ENCODE assay signal across 11 mouse cellular contexts in the genomic region with DNA sequence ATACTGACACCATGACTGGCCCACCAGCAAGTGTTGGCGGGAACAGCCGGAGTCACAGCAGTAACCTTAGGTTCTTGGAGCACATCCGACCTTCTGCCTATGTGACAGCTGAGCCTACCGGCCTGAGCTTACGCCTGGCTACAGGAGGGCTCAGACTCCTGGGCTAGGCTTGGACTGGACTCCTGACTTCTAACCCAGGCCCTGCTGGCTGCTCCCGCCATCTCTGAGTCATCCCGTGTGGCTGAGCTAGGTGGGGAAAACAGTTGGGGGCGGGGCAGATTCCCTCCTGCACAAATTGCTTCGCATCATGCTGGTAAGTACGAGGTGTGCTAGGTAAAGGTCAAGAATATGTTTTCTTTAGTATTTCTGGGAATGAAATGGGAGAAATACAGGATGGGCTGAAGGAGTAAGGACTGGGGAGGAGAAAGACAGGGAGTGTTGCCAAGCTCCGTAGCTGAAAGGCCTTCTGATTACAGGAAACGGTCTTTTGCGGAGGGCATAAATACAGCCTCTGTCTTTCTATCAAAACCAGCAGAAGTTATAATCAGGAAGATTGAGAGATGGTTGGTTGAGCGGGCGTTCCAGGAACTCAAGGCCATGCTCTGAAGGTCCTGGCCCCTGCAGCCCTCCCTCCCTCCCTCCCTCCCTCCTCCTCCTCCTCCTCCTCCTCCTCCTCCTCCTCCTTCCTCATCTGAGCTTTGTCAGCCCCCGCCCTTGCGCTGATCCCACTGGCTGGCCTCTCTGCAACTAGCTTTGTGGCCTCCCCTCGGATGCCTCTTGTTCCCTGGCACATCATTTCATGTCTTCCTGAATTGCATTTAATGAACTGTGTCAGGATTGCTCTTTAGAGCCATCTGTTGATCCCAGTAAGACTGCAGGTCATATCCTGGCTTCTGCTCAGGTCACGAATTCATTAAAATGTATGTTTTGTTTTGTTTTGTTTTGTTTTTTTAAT. TPM values are rescaled to one million over a fixed set of nuclear protein-coding genes. Genes with fewer than 3 reads are reported as not detected.
DNase-seq lines count a peak whose midpoint lies in the region; ATAC-seq lines count a peak whose summit lies in the region.
"Had no signal": no experiment of that assay in that cellular context is flagged by ENCODE, and none has a peak within 500 bp of the region (broad histone marks: within the 10 kb centered on the region; RNA-seq: fewer than 3 reads in every experiment).

No protein-coding gene starts in this region.

- peaks cover 3% of the 10 kb centered on the region; the same call in 1 of the 2 replicates for H3K9me3 ChIP-seq in kidney, embryonic 16.5 days (ENCODE audit: low read length)
- H3K9me3 ChIP-seq: liver, embryonic 13.5 days had no signal

- no peaks in the 10 kb centered on the region for H3K4me1 ChIP-seq in kidney, embryonic 16.5 days (ENCODE audit: insufficient read depth, low read length)
- H3K4me1 ChIP-seq: liver, embryonic 13.5 days had no signal

- no peaks in the 10 kb centered on the region for H3K36me3 ChIP-seq in kidney, embryonic 16.5 days (ENCODE audit: insufficient read depth, low read length)
- H3K36me3 ChIP-seq: liver, embryonic 13.5 days had no signal

- intact Hi-C loops in heart, postnatal 14 days (cut with DNase I): loop anchor here (5.0 kb wide), 1 partner anchor 108 kb away; no protein-coding TSS in a partner anchor

- H3K27ac ChIP-seq in kidney, embryonic 16.5 days (ENCODE audit: low read length): no peak overlapping the region
- H3K27ac ChIP-seq: liver, embryonic 13.5 days had no signal

- peak; percentile 35; the same call in 1 of the 2 replicates for ATAC-seq in kidney, embryonic 16.5 days (ENCODE audit: low FRiP score, low TSS enrichment)
- no peak for ATAC-seq in megakaryocyte progenitor cell, adult 5-6 weeks (replicated peaks; ENCODE audit: poor library complexity)

- no peak for DNase-seq in kidney, postnatal 10 days
- peak; percentile 42 to 51 for DNase-seq in adrenal gland, adult 18-20 months (ENCODE audit: low spot score in 2 of 2)
- DNase-seq in cerebellum, adult 9-10 months: peak; percentile 96
- DNase-seq in lung, postnatal 36 days: peak; percentile 55
- DNase-seq in layer of hippocampus, postnatal 10 days (ENCODE audit: low spot score in 2 of 2): no peak
- no peak for DNase-seq in heart, postnatal 14 days
- DNase-seq: heart, postnatal 4 days; liver, embryonic 13.5 days had no signal

- H3K27me3 ChIP-seq in kidney, embryonic 16.5 days (ENCODE audit: insufficient read depth, low read length): no peaks in the 10 kb centered on the region
- H3K27me3 ChIP-seq: liver, embryonic 13.5 days had no signal

- H3K4me2 ChIP-seq in kidney, embryonic 16.5 days (replicated peaks; ENCODE audit: low read depth, low read length): no peak overlapping the region
- H3K4me2 ChIP-seq: liver, embryonic 13.5 days had no signal

- H3K4me3 ChIP-seq in kidney, embryonic 16.5 days (ENCODE audit: low read length): no peak overlapping the region
- H3K4me3 ChIP-seq: liver, embryonic 13.5 days had no signal

- no peak overlapping the region for H3K9ac ChIP-seq in kidney, embryonic 16.5 days (replicated peaks; ENCODE audit: low read length)
- H3K9ac ChIP-seq: liver, embryonic 13.5 days had no signal

- 51% methylated on average over 17 of the region's 19 CpGs for WGBS in kidney, embryonic 16.5 days

RNA-seq across cellular contexts. Expression of a gene that starts 29.9 kb away (rescaled TPM):
- 297 and 300 TPM in 2 replicates for polyA plus RNA-seq in kidney, embryonic 16.5 days (2015; fragmentation: Nextera tagmentation; extraction: Ambion mirVana)
- total RNA-seq in adrenal gland, adult 18-20 months (2021): 100 to 1,000 TPM; 252 to 298 TPM
- total RNA-seq in layer of hippocampus, postnatal 10 days (2021): 100 to 1,000 TPM; 562 to 599 TPM
- 140 and 141 TPM in 2 replicates for total RNA-seq in megakaryocyte progenitor cell, adult 5-6 weeks (2015)
- total RNA-seq in megakaryocyte progenitor cell, adult 5-6 weeks (2017): 54.8 and 57.9 TPM in 2 replicates
- total RNA-seq in heart, postnatal 14 days (2021): 10 to 100 TPM; 93.5 to 98.0 TPM

RNA-seq across cellular contexts. Expression of a gene that starts 46.4 kb away (rescaled TPM):
- 0.37 and 0.79 TPM in 2 replicates for polyA plus RNA-seq in kidney, embryonic 16.5 days (2015; fragmentation: Nextera tagmentation; extraction: Ambion mirVana)
- 100 to 1,000 TPM in 1 of 2 experiments, 10 to 100 TPM in 1; 90.5 to 234 TPM for total RNA-seq in adrenal gland, adult 18-20 months (2021)
- total RNA-seq in layer of hippocampus, postnatal 10 days (2021): 10 to 100 TPM; 55.6 to 57.2 TPM
- total RNA-seq in megakaryocyte progenitor cell, adult 5-6 weeks (2015): 0.02 TPM in 1 of 2 replicates, not detected in the other
- not detected in 2 replicates for total RNA-seq in megakaryocyte progenitor cell, adult 5-6 weeks (2017)
- total RNA-seq in heart, postnatal 14 days (2021): under 1 TPM; 0.10 to 0.15 TPM
- total RNA-seq: CH12.LX had no signal

Comparison
In these comparisons a context has a peak if more than half of its experiments do, and no peak if none do; other contexts are left out.
1. DNase-seq: peak in adrenal gland, adult 18-20 months (2 of 2), cerebellum, adult 9-10 months (single experiment) and lung, postnatal 36 days (single experiment); none in kidney, postnatal 10 days (single experiment), layer of hippocampus, postnatal 10 days (0 of 2) and heart, postnatal 14 days (0 of 2).
2. RNA of a gene that starts 46.4 kb away (total RNA-seq): 90.5 to 234 TPM in adrenal gland, adult 18-20 months and 55.6 to 57.2 TPM in layer of hippocampus, postnatal 10 days; 0.10 to 0.15 TPM in heart, postnatal 14 days and 0.02 TPM in megakaryocyte progenitor cell, adult 5-6 weeks; every median in the first group is over 10 times any median in the second.